Mouse (Mus musculus) hindbrain, embryonic 13.5 days (tissue): Measurements from ENCODE around the gene D130043K22Rik. TPM values are rescaled to one million over a fixed set of nuclear protein-coding genes. Genes with fewer than 3 reads are reported as not detected.

Source experiments
- ATAC-seq: fragments of 200-750 bp; cut with Nextera tagmentation; 2 replicates; pipeline ENCODE4 v1.8.0; 2017; ENCODE audit warnings: moderate TSS enrichment; ENCODE audit not compliant: low FRiP score
- H3K27ac ChIP-seq: fragments of 300-500 bp; sonication (generic); 2 replicates; pipeline ENCODE4 v1.5.1; 2015; ENCODE audit warnings: inconsistent platforms, mild to moderate bottlenecking, moderate library complexity
- H3K27me3 ChIP-seq: fragments of 300-500 bp; sonication (generic); 2 replicates; pipeline ENCODE4 v1.6.1; 2015; ENCODE audit warnings: mild to moderate bottlenecking, inconsistent platforms
- H3K36me3 ChIP-seq: fragments of 300-500 bp; sonication (generic); 2 replicates; pipeline ENCODE4 v1.6.1; 2015; ENCODE audit warnings: mild to moderate bottlenecking, inconsistent platforms
- H3K4me1 ChIP-seq: fragments of 300-500 bp; sonication (generic); replicated peaks from 2 replicates; pipeline ENCODE4 v1.6.1; 2015; ENCODE audit warnings: inconsistent platforms
- H3K4me2 ChIP-seq: fragments of 300-500 bp; sonication (generic); 2 replicates; pipeline ENCODE4 v1.6.1; 2015; ENCODE audit warnings: inconsistent platforms, mild to moderate bottlenecking, moderate library complexity
- H3K4me3 ChIP-seq: fragments of 300-500 bp; sonication (generic); 2 replicates; pipeline ENCODE4 v1.5.1; 2015; ENCODE audit warnings: mild to moderate bottlenecking, inconsistent platforms
- H3K9ac ChIP-seq: fragments of 300-500 bp; sonication (generic); 2 replicates; pipeline ENCODE4 v1.6.1; 2015; ENCODE audit warnings: mild to moderate bottlenecking, inconsistent platforms
- H3K9me3 ChIP-seq: fragments of 300-500 bp; sonication (generic); 2 replicates; pipeline ENCODE4 v1.6.1; 2016; ENCODE audit warnings: inconsistent platforms
- WGBS: fragments of 180-500 bp; shearing (Covaris S2); methylation state at CpG from one replicate; pipeline ENCODE4 v1.1.7; 2015; 5-methylcytosine and 5-hydroxymethylcytosine counted together
- polyA plus RNA-seq: library from polyadenylated mRNA; unstranded; fragments of >200 nt; fragmentation: Nextera tagmentation; extraction: Ambion mirVana; gene quantifications from 2 replicates; pipeline ENCODE4 v1.2.1, GENCODE M21; 2015

The D130043K22Rik gene
- polyA plus RNA-seq: 2.9 and 4.0 TPM in 2 replicates

DNA sequence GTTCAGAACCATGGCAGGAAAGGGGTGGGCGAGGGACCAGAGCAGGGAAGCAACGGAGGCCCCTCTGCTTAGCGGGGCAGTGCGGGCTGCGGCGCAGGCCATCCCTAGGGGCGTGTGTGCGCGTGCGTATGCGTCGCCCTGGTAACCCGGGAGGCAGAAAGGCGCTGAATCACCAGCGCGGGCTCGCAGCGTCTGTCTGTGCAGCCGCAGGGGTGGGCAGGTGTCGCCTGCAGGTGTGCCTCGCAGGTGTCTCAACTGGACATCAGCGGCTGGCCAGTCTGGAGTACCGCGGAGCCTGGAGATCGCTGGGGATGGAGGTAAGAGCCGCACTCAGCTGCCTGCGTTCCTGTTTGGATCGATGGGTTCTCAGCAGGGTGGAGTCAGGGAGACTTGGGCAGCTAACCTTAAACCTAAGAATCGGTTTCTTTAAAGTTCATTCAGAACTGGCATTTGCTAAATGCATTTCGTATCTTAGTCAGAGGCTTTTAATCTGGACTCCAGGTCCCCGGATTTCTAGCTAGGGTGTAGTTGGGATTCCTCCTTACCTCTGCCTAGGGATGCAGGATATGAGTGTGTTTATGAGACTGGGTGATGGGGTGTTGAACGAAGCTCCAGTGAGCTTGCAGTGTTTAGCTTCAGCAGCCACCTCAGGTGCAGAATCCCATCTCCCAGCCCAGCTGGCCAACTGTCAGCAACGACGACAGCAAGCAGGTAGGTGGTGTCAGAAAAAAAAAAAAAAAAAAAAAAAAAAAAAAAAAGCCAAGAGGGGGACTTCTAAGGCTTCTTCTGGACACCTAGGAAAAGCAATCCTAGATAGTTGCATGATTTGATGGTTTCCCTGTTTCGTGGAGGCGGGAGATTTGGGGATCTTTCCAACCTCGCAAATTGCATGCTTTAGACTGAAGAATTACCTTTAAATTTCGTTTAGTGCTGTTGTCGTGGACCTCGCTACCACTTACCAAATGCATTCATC lies at the start of gene D130043K22Rik:
Gene D130043K22Rik (plus strand): TSS at position 153 of the 973 bp plus-strand sequence.
- Histone ChIP-seq H3K9ac (peak within 1 kb of the TSS; percentile 81), H3K4me1 (peaks cover 21% of the 10 kb centered on the region), H3K9me3 (no peaks in the 10 kb centered on the region), H3K27me3 (no peaks in the 10 kb centered on the region), H3K4me3 (peak within 1 kb of the TSS; percentile 69), H3K36me3 (peaks cover 9% of the 10 kb centered on the region), H3K4me2 (peak within 1 kb of the TSS; percentile 85), H3K27ac (peak within 1 kb of the TSS; percentile 55)
- ATAC-seq: peak; percentile 95
- WGBS: 9% methylated on average over 40 of the region's 40 CpGs

DNA sequence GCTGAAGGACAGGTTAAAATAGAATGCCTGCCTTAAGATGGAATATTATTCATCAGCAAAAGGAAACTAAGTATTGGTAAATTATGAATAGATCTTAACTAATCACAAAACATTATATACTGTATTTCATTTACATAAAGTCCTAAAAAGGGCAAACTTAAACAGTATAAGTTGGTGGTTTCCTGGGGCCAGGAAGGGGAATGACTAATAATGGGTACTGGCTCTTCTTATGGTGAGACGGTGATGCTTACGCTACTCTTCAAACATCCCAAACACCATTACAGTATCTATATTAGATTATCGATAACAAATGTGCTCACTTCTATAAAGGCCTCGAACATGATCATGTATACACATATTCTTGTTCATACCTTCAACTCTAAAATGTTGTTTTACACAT lies 46.2 kb upstream of the D130043K22Rik start:
- Histone ChIP-seq H3K36me3 (no peaks in the 10 kb centered on the region), H3K9me3 (no peaks in the 10 kb centered on the region), H3K27me3 (no peaks in the 10 kb centered on the region), H3K27ac (no peak overlapping the region), H3K4me1 (peaks cover 20% of the 10 kb centered on the region), H3K4me2 (no peak overlapping the region), H3K4me3 (no peak overlapping the region), H3K9ac (no peak overlapping the region)
- WGBS: 97% methylated on average over 4 of the region's 4 CpGs
- ATAC-seq: no peak

DNA sequence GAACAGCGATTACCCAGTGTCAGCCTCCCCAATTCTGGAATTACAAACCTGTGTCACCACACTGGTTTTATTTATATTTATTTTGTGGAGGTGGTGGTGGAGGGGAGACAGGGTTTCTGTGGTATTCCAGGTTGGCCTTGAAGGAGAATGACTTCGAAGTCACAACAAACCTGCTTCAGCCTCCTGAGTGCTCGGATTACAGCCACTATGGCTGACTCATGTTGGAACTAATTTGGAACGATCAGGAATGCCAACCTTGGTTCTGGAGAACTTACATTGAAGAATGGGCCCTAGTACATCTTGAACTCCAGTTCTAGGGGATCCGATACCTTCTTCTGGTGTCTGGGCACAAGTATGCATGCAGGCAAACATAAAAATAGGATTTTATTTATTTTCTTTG lies 45.6 kb upstream of the D130043K22Rik start:
- Histone ChIP-seq H3K9me3 (no peaks in the 10 kb centered on the region), H3K4me1 (peaks cover 24% of the 10 kb centered on the region), H3K27ac (no peak overlapping the region), H3K27me3 (no peaks in the 10 kb centered on the region), H3K36me3 (no peaks in the 10 kb centered on the region), H3K4me3 (peak overlapping the region; percentile 98), H3K4me2 (peak overlapping the region; percentile 94), H3K9ac (peak overlapping the region; percentile 72)
- 73% methylated on average over 5 of the region's 5 CpGs for WGBS
- ATAC-seq: no peak

DNA sequence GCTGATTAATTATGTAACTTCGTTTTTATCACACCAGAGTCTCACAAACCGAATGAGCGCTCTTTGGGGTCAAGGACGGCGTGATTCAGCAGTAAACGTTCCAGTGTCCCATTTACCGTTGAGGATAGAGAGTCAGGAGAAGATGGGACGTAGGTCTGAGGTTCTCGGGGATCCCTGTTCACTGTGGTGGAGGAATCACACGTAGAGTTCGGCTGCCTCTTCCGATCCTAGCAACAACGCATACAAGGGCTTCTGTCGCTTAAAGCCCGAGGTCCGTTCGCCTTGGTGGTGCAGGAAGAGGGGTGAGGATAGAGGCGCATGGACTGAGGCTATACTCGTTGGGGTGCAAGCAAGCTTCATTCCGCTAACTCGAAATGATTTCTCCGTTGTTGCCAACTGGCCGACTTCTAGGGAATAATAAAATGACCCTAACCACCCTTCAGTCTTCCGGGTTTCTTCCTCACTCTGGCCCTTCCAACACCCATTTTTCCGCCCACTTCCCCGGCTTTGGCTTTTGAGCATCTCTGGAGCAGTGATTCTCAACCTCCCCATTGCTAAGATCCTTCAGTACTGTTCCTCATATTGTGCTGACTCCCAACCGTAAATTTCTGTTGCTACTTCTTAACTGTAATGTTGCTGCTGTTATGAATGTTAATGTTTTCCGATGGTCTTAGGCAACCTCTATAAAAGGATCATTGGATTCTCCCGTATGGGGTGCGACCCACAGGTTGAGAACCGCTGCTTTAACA lies 44.8 kb upstream of the D130043K22Rik start:
- H3K27me3 ChIP-seq: no peaks in the 10 kb centered on the region
- H3K4me3 ChIP-seq: peak overlapping the region; percentile 98
- peak overlapping the region; percentile 94 for H3K4me2 ChIP-seq
- ATAC-seq: peak; percentile 37
- H3K9me3 ChIP-seq: no peaks in the 10 kb centered on the region
- under 1% methylated on average over 31 of the region's 31 CpGs for WGBS
- H3K9ac ChIP-seq: peak overlapping the region; percentile 72
- H3K4me1 ChIP-seq: peaks cover 28% of the 10 kb centered on the region
- H3K27ac ChIP-seq: peak overlapping the region; percentile 87
- H3K36me3 ChIP-seq: no peaks in the 10 kb centered on the region

DNA sequence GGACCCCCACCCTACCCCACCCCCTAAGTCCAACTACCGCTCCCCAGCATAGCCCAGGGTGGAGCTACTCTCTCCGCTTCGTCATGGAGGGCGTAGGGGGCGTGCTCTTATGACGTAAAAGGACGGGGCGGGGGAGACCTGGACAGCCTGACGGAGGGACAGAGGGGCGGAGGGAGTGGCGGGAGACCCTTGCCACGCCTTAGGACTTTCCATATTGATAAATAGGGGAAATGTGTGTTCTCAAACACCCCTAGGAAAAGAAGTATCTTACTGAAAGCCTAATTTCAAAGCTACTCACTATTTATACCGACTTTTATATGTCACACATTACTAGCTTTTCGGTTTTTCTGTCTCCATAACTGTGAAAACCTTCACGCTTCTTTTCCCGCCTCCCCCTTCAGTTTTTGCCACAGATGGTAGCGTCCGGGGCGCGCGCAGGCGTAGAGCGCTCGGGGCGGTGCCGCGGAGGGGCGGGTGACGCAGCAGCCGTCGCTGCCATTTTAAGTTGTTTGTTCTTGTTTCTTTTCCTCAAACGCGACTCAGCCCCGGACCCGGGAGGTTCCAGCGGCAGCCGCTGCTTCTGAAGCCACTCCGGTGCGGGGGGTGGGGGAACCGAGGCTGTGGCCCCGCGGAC lies 44.1 kb upstream of the D130043K22Rik start:
- no peaks in the 10 kb centered on the region for H3K9me3 ChIP-seq
- under 1% methylated on average over 42 of the region's 42 CpGs for WGBS

DNA sequence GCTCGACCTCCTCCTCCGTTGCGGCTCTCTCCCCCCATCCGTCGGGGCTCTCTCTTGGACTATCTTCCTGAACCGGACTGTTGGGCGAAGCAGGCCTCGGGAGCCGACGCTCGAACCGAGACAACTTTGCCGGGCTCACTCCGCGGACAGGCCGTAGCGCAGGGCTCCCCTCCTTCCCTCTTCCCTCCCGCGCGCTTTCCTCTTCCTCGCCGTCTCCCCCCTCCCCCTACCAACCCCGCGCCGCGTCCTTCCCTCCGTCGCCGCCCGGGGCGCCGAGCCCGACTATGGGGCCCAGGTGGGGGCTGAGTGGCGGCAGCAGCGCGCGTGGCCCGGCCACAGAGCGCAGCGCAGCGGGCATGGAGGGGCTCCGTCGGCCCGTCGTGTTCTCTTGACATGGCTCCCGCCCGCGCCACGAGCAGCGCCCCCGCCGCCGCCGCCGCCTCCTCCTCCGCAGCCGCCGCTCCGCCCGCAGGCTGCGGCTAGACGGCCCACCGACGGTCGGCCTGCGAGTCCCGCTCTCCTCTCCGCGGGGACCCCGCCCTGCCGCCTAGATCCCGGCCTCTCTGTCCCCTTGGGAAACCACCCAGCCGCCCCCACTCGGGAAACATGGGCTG lies 43.5 kb upstream of the D130043K22Rik start, which contains the start of gene BC005537:
Gene BC005537 (plus strand): TSS at position 350 of the 614 bp plus-strand sequence.
- Histone ChIP-seq H3K4me2 (peak within 1 kb of the TSS; percentile 94), H3K4me3 (peak within 1 kb of the TSS; percentile 98), H3K36me3 (peaks cover 8% of the 10 kb centered on the region; the same call in 1 of the 2 replicates), H3K27me3 (no peaks in the 10 kb centered on the region), H3K9ac (peak within 1 kb of the TSS; percentile 96), H3K4me1 (peaks cover 33% of the 10 kb centered on the region), H3K27ac (peak within 1 kb of the TSS; percentile 99), H3K9me3 (no peaks in the 10 kb centered on the region)
- peak; percentile 60 for ATAC-seq
- under 1% methylated on average over 63 of the region's 74 CpGs for WGBS

More for the DNA sequence above, 44.1 kb upstream of the D130043K22Rik start:
- H3K4me1 ChIP-seq: peaks cover 33% of the 10 kb centered on the region
- H3K36me3 ChIP-seq: peaks cover 5% of the 10 kb centered on the region; the same call in 1 of the 2 replicates
- H3K4me2 ChIP-seq: peak overlapping the region; percentile 94
- peak overlapping the region; percentile 96 for H3K9ac ChIP-seq
- no peaks in the 10 kb centered on the region for H3K27me3 ChIP-seq
- H3K4me3 ChIP-seq: peak overlapping the region; percentile 98
- ATAC-seq: peak; percentile 98
- H3K27ac ChIP-seq: peak overlapping the region; percentile 99

DNA sequence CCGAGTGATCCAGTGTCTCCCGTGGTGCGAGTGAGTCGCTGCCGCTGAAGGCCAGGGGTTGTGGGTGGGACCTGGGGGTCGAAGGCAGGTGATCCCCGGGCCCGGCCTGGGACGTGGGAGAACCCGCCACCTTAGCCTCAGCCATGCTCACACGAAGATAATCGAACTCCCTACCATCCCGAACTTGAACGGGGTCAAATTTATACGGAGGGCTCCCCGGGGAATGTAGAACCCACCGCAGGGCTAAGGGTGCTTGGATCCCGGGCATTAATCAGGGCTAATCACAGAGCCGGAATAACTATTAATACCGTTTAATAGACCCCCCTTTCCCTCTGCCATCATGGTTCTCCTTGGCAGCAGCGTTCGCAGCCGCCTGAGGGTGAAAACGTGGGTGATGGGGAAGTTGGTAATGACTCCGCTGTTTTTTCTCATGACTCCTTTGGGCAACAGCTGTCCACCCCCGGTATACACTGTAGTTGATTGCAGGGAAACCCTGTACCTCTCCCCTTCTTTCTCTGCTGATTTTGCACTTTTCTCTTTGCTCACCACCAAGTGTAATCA lies 42.7 kb upstream of the D130043K22Rik start:
- H3K9ac ChIP-seq: peak overlapping the region; percentile 96
- under 1% methylated on average over 26 of the region's 26 CpGs for WGBS
- no peaks in the 10 kb centered on the region for H3K9me3 ChIP-seq
- H3K27me3 ChIP-seq: no peaks in the 10 kb centered on the region
- peak overlapping the region; percentile 94 for H3K4me2 ChIP-seq
- H3K36me3 ChIP-seq: peaks cover 13% of the 10 kb centered on the region
- H3K27ac ChIP-seq: peak overlapping the region; percentile 99
- ATAC-seq: no peak
- peak overlapping the region; percentile 98 for H3K4me3 ChIP-seq
- H3K4me1 ChIP-seq: peaks cover 33% of the 10 kb centered on the region

DNA sequence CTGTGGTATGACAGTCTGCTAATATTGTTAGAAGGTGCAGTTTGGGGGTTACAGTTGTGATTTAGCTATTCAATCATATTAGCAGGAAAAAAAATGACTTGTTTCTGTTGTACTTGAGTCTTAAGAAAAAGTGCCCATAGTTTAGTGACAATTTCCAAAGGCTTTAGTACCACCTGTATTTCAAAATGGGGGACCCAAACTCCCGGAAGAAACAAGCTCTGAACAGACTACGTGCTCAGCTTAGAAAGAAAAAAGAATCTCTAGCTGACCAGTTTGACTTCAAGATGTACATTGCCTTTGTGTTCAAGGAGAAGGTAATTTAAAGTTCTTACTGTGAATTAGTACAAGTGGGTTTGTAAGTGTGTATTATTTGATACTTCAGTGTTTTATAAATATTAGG lies 41.7 kb upstream of the D130043K22Rik start:
- Histone ChIP-seq H3K9me3 (no peaks in the 10 kb centered on the region), H3K4me3 (peak overlapping the region; percentile 98), H3K4me1 (peaks cover 33% of the 10 kb centered on the region), H3K36me3 (peaks cover 23% of the 10 kb centered on the region), H3K4me2 (peak overlapping the region; percentile 94), H3K27me3 (no peaks in the 10 kb centered on the region), H3K27ac (no peak overlapping the region), H3K9ac (peak overlapping the region; percentile 96)
- ATAC-seq: no peak
- 18% methylated on average over 2 of the region's 2 CpGs for WGBS

DNA sequence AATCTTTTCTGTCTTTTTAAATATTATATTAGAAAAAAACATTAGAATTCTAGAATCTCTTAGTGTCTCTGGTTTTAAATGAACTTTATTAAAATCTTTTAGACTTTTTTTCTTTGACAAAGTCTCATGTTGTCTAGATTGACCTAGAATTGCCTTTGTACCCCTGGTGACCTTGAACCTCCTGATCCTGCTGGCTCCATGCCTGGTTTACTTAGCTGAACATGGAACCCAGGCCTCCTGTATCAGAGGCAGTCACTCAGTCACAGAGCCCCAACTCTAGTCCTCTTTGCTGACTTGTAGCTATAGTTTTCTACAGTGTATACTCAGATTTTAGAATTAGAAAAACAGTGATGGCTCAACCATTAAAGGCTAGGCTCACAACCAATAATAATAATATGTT lies 38.9 kb upstream of the D130043K22Rik start:
- no peak for ATAC-seq
- peaks cover 26% of the 10 kb centered on the region for H3K4me1 ChIP-seq
- no peaks in the 10 kb centered on the region for H3K27me3 ChIP-seq
- H3K4me3 ChIP-seq: no peak overlapping the region
- no peak overlapping the region for H3K4me2 ChIP-seq
- no peak overlapping the region for H3K27ac ChIP-seq
- H3K9ac ChIP-seq: no peak overlapping the region
- no peaks in the 10 kb centered on the region for H3K9me3 ChIP-seq
- peaks cover 47% of the 10 kb centered on the region for H3K36me3 ChIP-seq

DNA sequence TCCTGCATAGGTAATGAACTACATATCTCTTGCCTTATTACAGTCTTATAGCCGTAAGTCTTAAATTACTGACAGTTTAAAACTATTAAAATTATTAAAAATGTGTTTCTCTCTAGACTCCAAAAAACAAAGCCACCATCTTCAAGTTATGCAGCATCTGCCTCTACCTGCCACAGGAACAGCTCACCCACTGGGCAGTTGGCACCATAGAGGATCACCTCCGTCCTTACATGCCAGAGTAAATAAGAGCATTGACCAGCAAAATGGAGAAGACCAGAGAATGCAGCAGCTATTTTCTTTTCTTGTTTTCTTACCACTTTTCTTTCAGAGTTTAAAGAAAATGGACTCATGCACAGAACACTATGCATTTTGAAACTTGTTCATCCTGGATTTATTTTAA lies 32.4 kb upstream of the D130043K22Rik start:
- Histone ChIP-seq H3K4me1 (no peaks in the 10 kb centered on the region), H3K4me2 (no peak overlapping the region), H3K4me3 (no peak overlapping the region), H3K9me3 (no peaks in the 10 kb centered on the region), H3K27me3 (no peaks in the 10 kb centered on the region), H3K36me3 (peaks cover 69% of the 10 kb centered on the region), H3K27ac (no peak overlapping the region), H3K9ac (no peak overlapping the region)
- no peak for ATAC-seq
- WGBS: 99% methylated on average over 2 of the region's 2 CpGs

DNA sequence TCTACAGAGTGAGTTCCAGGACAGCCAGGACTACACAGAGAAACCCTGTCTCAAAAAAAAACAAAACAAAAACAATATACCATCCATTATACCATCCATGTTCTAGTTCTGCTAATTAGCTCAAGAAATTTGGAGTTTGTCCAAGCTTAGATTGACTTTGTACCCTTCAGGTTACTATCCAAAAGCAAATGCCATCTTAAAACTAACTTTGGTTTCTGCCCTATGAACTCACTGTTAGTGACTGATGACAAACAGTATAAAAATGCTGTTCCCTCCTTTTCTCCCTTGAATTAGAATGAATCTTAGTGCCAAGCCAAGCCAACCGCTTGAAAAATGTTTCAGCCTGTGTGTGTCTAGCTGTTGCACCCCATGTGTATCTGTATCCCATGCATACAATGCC lies 30.3 kb upstream of the D130043K22Rik start:
- no peak for ATAC-seq
- H3K4me3 ChIP-seq: no peak overlapping the region
- WGBS: 81% methylated on average over 1 of the region's 1 CpGs
- H3K36me3 ChIP-seq: peaks cover 56% of the 10 kb centered on the region
- no peak overlapping the region for H3K27ac ChIP-seq
- no peaks in the 10 kb centered on the region for H3K27me3 ChIP-seq
- H3K4me2 ChIP-seq: no peak overlapping the region
- no peak overlapping the region for H3K9ac ChIP-seq
- H3K9me3 ChIP-seq: no peaks in the 10 kb centered on the region
- H3K4me1 ChIP-seq: no peaks in the 10 kb centered on the region
